ENCODE assay signal across 30 mouse cellular contexts in genomic region chr3:36473222-36473621, GRCm38 (mm10). TPM values are rescaled to one million over a fixed set of nuclear protein-coding genes. Genes with fewer than 3 reads are reported as not detected.
DNase-seq lines count a peak whose midpoint lies in the region; ATAC-seq lines count a peak whose summit lies in the region.
"Had no signal": no experiment of that assay in that cellular context is flagged by ENCODE, and none has a peak within 500 bp of the region (broad histone marks: within the 10 kb centered on the region; RNA-seq: fewer than 3 reads in every experiment).

No protein-coding gene starts in this region.

- intact Hi-C loops in heart, postnatal 25 days (cut with DNase I): no loop called here

- peak overlapping the region; percentile 23 for H3K4me2 ChIP-seq in heart, embryonic 16.5 days (ENCODE audit: low read depth, low read length)
- H3K4me2 ChIP-seq in intestine, embryonic 15.5 days (replicated peaks): no peak overlapping the region
- H3K4me2 ChIP-seq: hindbrain, embryonic 13.5 days; midbrain, embryonic 15.5 days; neural tube, embryonic 12.5 days had no signal

- 95% methylated on average over 5 of the region's 5 CpGs for WGBS in heart, embryonic 16.5 days
- 94% methylated on average over 5 of the region's 5 CpGs for WGBS in intestine, embryonic 15.5 days

- DNase-seq in heart, adult 11 months: peak; percentile 75
- no peak for DNase-seq in heart, postnatal 25 days (ENCODE audit: low spot score)
- DNase-seq in heart, adult 8-10 months (ENCODE audit: low spot score): no peak
- DNase-seq in naive thymus-derived CD4-positive, alpha-beta T cell, adult 2 months (ENCODE audit: low read depth): peak; percentile 7
- DNase-seq: adrenal gland, postnatal 25 days; cerebellum, adult 8-10 months; cerebellum, postnatal 25 days; heart, postnatal 14 days; kidney, postnatal 14 days; layer of hippocampus, adult 9-11 months; liver; lung, adult 2 months; lung, postnatal 14 days; right cerebral cortex, adult 18-20 months; thymus, postnatal 4 days had no signal

- H3K9ac ChIP-seq in heart, embryonic 16.5 days (ENCODE audit: low read length): no peak overlapping the region
- no peak overlapping the region for H3K9ac ChIP-seq in intestine, embryonic 15.5 days
- H3K9ac ChIP-seq: hindbrain, embryonic 13.5 days; liver, embryonic 14.5 days; midbrain, embryonic 15.5 days; neural tube, embryonic 12.5 days had no signal

- no peak overlapping the region for H3K27ac ChIP-seq in heart, embryonic 16.5 days (ENCODE audit: low read length)
- H3K27ac ChIP-seq in brown adipose tissue, adult 24 weeks (replicated peaks; ENCODE audit: low read depth, low read length): 0 out of 2 replicates have a peak overlapping the region, but pooled peaks have one; percentile 21
- H3K27ac ChIP-seq in intestine, embryonic 15.5 days: no peak overlapping the region
- H3K27ac ChIP-seq: hindbrain, embryonic 13.5 days; liver, embryonic 14.5 days; midbrain, embryonic 10.5 days; midbrain, embryonic 15.5 days; neural tube, embryonic 12.5 days had no signal

- H3K4me3 ChIP-seq in heart, embryonic 16.5 days (ENCODE audit: low read length): no peak overlapping the region
- peak overlapping the region; percentile 46 for H3K4me3 ChIP-seq in brown adipose tissue, adult 24 weeks (ENCODE audit: insufficient read depth, low read depth, low read length)
- H3K4me3 ChIP-seq in intestine, embryonic 15.5 days (replicated peaks): no peak overlapping the region
- H3K4me3 ChIP-seq: hindbrain, embryonic 13.5 days; midbrain, embryonic 10.5 days; midbrain, embryonic 15.5 days; neural tube, embryonic 12.5 days had no signal

- H3K27me3 ChIP-seq in heart, embryonic 16.5 days (ENCODE audit: control insufficient read depth, insufficient read depth, low read length): no peaks in the 10 kb centered on the region
- no peaks in the 10 kb centered on the region for H3K27me3 ChIP-seq in intestine, embryonic 15.5 days (replicated peaks)
- H3K27me3 ChIP-seq: neural tube, embryonic 12.5 days had no signal

- peaks cover 51% of the 10 kb centered on the region for H3K4me1 ChIP-seq in heart, embryonic 16.5 days (ENCODE audit: control insufficient read depth, insufficient read depth, low read length)
- peaks cover 32% of the 10 kb centered on the region for H3K4me1 ChIP-seq in brown adipose tissue, adult 24 weeks (ENCODE audit: control insufficient read depth, insufficient read depth, insufficient read length, low read length)
- H3K4me1 ChIP-seq in intestine, embryonic 15.5 days (replicated peaks): no peaks in the 10 kb centered on the region

- no peaks in the 10 kb centered on the region for H3K36me3 ChIP-seq in heart, embryonic 16.5 days (ENCODE audit: control insufficient read depth, insufficient read depth)
- no peaks in the 10 kb centered on the region for H3K36me3 ChIP-seq in intestine, embryonic 15.5 days
- H3K36me3 ChIP-seq: hindbrain, embryonic 13.5 days; midbrain, embryonic 10.5 days; midbrain, embryonic 15.5 days; neural tube, embryonic 12.5 days had no signal

- no peaks in the 10 kb centered on the region for H3K9me3 ChIP-seq in heart, embryonic 16.5 days (replicated peaks; ENCODE audit: control insufficient read depth, low read length)
- H3K9me3 ChIP-seq in intestine, embryonic 15.5 days: no peaks in the 10 kb centered on the region
- H3K9me3 ChIP-seq: hindbrain, embryonic 13.5 days; midbrain, embryonic 10.5 days; midbrain, embryonic 15.5 days; neural tube, embryonic 12.5 days had no signal

- no peak for ATAC-seq in heart, embryonic 16.5 days (replicated peaks; ENCODE audit: extremely low read depth, insufficient read depth, low FRiP score)
- no peak for ATAC-seq in intestine, embryonic 15.5 days
- ATAC-seq: forebrain, embryonic 14.5 days; intestine, postnatal 0 days; midbrain, embryonic 15.5 days had no signal

RNA-seq across cellular contexts. Expression of gene Anxa5, which starts 2.5 kb away (rescaled TPM):
- 100 to 1,000 TPM; 136 to 138 TPM for total RNA-seq in heart, postnatal 25 days (2021)
- 453 and 471 TPM in 2 replicates for polyA plus RNA-seq in heart, embryonic 16.5 days (2015; fragmentation: Nextera tagmentation; extraction: Ambion mirVana)
- total RNA-seq in heart, adult 8-10 months (2022): 100 to 1,000 TPM; 107 to 114 (median 108) TPM
- polyA plus RNA-seq in brown adipose tissue, adult 24 weeks (2012; ENCODE audit: insufficient read depth, insufficient read length, missing spikeins): 448 and 597 TPM in 2 replicates
- polyA plus RNA-seq in intestine, embryonic 15.5 days (2015; fragmentation: Nextera tagmentation; extraction: Ambion mirVana): 247 and 277 TPM in 2 replicates

RNA-seq across cellular contexts. Expression of gene 1810062G17Rik, which starts 2.5 kb away (rescaled TPM):
- under 1 TPM in 1 of 2 experiments, not detected in 1; 0.31 TPM for total RNA-seq in heart, postnatal 25 days (2021)
- polyA plus RNA-seq in heart, embryonic 16.5 days (2015; fragmentation: Nextera tagmentation; extraction: Ambion mirVana): 1.00 and 1.7 TPM in 2 replicates
- total RNA-seq in heart, adult 8-10 months (2022): under 1 TPM in 2 of 4 experiments, not detected in 2; 0.32 to 0.87 TPM
- polyA plus RNA-seq in brown adipose tissue, adult 24 weeks (2012; ENCODE audit: insufficient read depth, insufficient read length, missing spikeins): 2.1 and 3.8 TPM in 2 replicates
- 1.8 and 2.2 TPM in 2 replicates for polyA plus RNA-seq in intestine, embryonic 15.5 days (2015; fragmentation: Nextera tagmentation; extraction: Ambion mirVana)
- total RNA-seq: gastrocnemius, adult 18-20 months had no signal
- polyA plus RNA-seq: forebrain, embryonic 14.5 days; frontal cortex, adult 2 months; hindbrain, embryonic 13.5 days had no signal

RNA-seq across cellular contexts. Expression of gene Gm11549, which starts 48.4 kb away (rescaled TPM):
- not detected for total RNA-seq in heart, postnatal 25 days (2021)
- polyA plus RNA-seq in heart, embryonic 16.5 days (2015; fragmentation: Nextera tagmentation; extraction: Ambion mirVana): 0.27 and 0.35 TPM in 2 replicates
- total RNA-seq in heart, adult 8-10 months (2022): not detected
- not detected in 2 replicates for polyA plus RNA-seq in brown adipose tissue, adult 24 weeks (2012; ENCODE audit: insufficient read depth, insufficient read length, missing spikeins)
- polyA plus RNA-seq in intestine, embryonic 15.5 days (2015; fragmentation: Nextera tagmentation; extraction: Ambion mirVana): 0.33 and 0.44 TPM in 2 replicates
- total RNA-seq: adrenal gland, postnatal 25 days; gastrocnemius, adult 18-20 months; heart, postnatal 14 days; megakaryocyte progenitor cell, adult 5-6 weeks had no signal
- polyA plus RNA-seq: kidney, embryonic 14.5 days; limb, embryonic 11.5 days had no signal

Comparison
In these comparisons a context has a peak if more than half of its experiments do, and no peak if none do; other contexts are left out.
1. DNase-seq: peak in heart, adult 11 months (single experiment) and naive thymus-derived CD4-positive, alpha-beta T cell, adult 2 months (single experiment); none in heart, postnatal 25 days (single experiment) and heart, adult 8-10 months (single experiment).